Comparison of ENCODE assay signal across 20 mouse cellular contexts in genomic region chr7:141395348-141395747, GRCm38 (mm10). TPM values are rescaled to one million over a fixed set of nuclear protein-coding genes. Genes with fewer than 3 reads are reported as not detected.
DNase-seq lines count a peak whose midpoint lies in the region; ATAC-seq lines count a peak whose summit lies in the region.
"Had no signal": no experiment of that assay in that cellular context is flagged by ENCODE, and none has a peak within 500 bp of the region (broad histone marks: within the 10 kb centered on the region; RNA-seq: fewer than 3 reads in every experiment).

No protein-coding gene starts in this region.

- H3K9me3 ChIP-seq in erythroblast, embryonic 14.5 days (ENCODE audit: control insufficient read depth, low read length) = no peaks in the 10 kb centered on the region
- H3K9me3 ChIP-seq in liver, embryonic 13.5 days (replicated peaks) = no peaks in the 10 kb centered on the region
- no peaks in the 10 kb centered on the region for H3K9me3 ChIP-seq in liver, embryonic 11.5 days (ENCODE audit: control insufficient read depth, low read length)
- H3K9me3 ChIP-seq: embryonic facial prominence, embryonic 12.5 days; forebrain, embryonic 13.5 days; G1E; heart, embryonic 10.5 days; hindbrain, embryonic 10.5 days; intestine, embryonic 15.5 days had no signal

- no peak for ATAC-seq in erythroblast, adult 5-6 weeks (replicated peaks; ENCODE audit: low FRiP score, poor library complexity, severe bottlenecking)
- ATAC-seq in liver, embryonic 13.5 days (ENCODE audit: low read depth) = no peak
- no peak for ATAC-seq in liver, embryonic 11.5 days (replicated peaks; ENCODE audit: low FRiP score)
- ATAC-seq: forebrain, embryonic 13.5 days; forebrain, postnatal 0 days; intestine, embryonic 15.5 days had no signal

- no peaks in the 10 kb centered on the region for H3K27me3 ChIP-seq in erythroblast, embryonic 14.5 days (ENCODE audit: control insufficient read depth)
- no peaks in the 10 kb centered on the region for H3K27me3 ChIP-seq in liver, embryonic 13.5 days
- H3K27me3 ChIP-seq in liver, embryonic 11.5 days (replicated peaks; ENCODE audit: control insufficient read depth, insufficient read depth, low read length) = no peaks in the 10 kb centered on the region
- H3K27me3 ChIP-seq: embryonic facial prominence, embryonic 12.5 days; intestine, embryonic 15.5 days had no signal

- peak overlapping the region; percentile 98 for H3K27ac ChIP-seq in liver, embryonic 13.5 days
- H3K27ac ChIP-seq in liver, embryonic 11.5 days (ENCODE audit: low read depth, low read length) = no peak overlapping the region
- H3K27ac ChIP-seq in brown adipose tissue, adult 24 weeks (replicated peaks; ENCODE audit: low read depth, low read length) = 0 out of 2 replicates have a peak overlapping the region, but pooled peaks have one; percentile 21
- H3K27ac ChIP-seq: embryonic facial prominence, embryonic 12.5 days; forebrain, embryonic 13.5 days; gastrocnemius, adult 2 months; heart, embryonic 10.5 days; hindbrain, embryonic 10.5 days; hindbrain, embryonic 14.5 days; intestine, embryonic 15.5 days had no signal

- peak overlapping the region; percentile 93; the same call in 1 of the 2 replicates for H3K4me2 ChIP-seq in liver, embryonic 13.5 days
- no peak overlapping the region for H3K4me2 ChIP-seq in liver, embryonic 11.5 days
- H3K4me2 ChIP-seq: embryonic facial prominence, embryonic 12.5 days; forebrain, embryonic 13.5 days; hindbrain, embryonic 14.5 days; intestine, embryonic 15.5 days had no signal

- peaks cover 66% of the 10 kb centered on the region for H3K36me3 ChIP-seq in erythroblast, embryonic 14.5 days (ENCODE audit: control insufficient read depth)
- peaks cover 51% of the 10 kb centered on the region for H3K36me3 ChIP-seq in liver, embryonic 13.5 days
- peaks cover 19% of the 10 kb centered on the region for H3K36me3 ChIP-seq in liver, embryonic 11.5 days (ENCODE audit: control insufficient read depth, insufficient read depth, low read length)

- H3K4me3 ChIP-seq in erythroblast, embryonic 14.5 days (replicated peaks) = peak overlapping the region; percentile 47
- H3K4me3 ChIP-seq in liver, embryonic 13.5 days (replicated peaks) = no peak overlapping the region
- H3K4me3 ChIP-seq in liver, embryonic 11.5 days (ENCODE audit: low read depth, low read length) = no peak overlapping the region
- no peak overlapping the region for H3K4me3 ChIP-seq in brown adipose tissue, adult 24 weeks (ENCODE audit: insufficient read depth, low read depth, low read length)
- H3K4me3 ChIP-seq: embryonic facial prominence, embryonic 12.5 days; forebrain, embryonic 13.5 days; gastrocnemius, adult 2 months; heart, embryonic 10.5 days; hindbrain, embryonic 10.5 days; intestine, embryonic 15.5 days had no signal

- DNase-seq in liver, embryonic 13.5 days = no peak
- no peak for DNase-seq in liver, embryonic 11.5 days (ENCODE audit: low spot score)
- DNase-seq in 416B (ENCODE audit: low read depth) = peak; percentile 80
- DNase-seq in lung, postnatal 25 days (ENCODE audit: low spot score) = no peak
- DNase-seq: cerebellum, adult 11 months; gastrocnemius, postnatal 25 days had no signal

- 43% methylated on average over 1 of the region's 1 CpGs for WGBS in liver, embryonic 13.5 days (ENCODE audit: insufficient replicate concordance)
- 60% methylated on average over 1 of the region's 1 CpGs for whole genome bisulfite sequencing in liver, embryonic 11.5 days

- H3K9ac ChIP-seq in liver, embryonic 13.5 days = 0 out of 2 replicates have a peak overlapping the region, but pooled peaks have one; percentile 14
- no peak overlapping the region for H3K9ac ChIP-seq in liver, embryonic 11.5 days (ENCODE audit: low read depth, low read length)
- H3K9ac ChIP-seq: embryonic facial prominence, embryonic 12.5 days; forebrain, embryonic 13.5 days; forebrain, postnatal 0 days; hindbrain, embryonic 14.5 days; intestine, embryonic 15.5 days had no signal

- H3K4me1 ChIP-seq in erythroblast, embryonic 14.5 days (ENCODE audit: control insufficient read depth) = peaks cover 56% of the 10 kb centered on the region
- peaks cover 46% of the 10 kb centered on the region for H3K4me1 ChIP-seq in liver, embryonic 13.5 days (replicated peaks)
- peaks cover 26% of the 10 kb centered on the region for H3K4me1 ChIP-seq in liver, embryonic 11.5 days (replicated peaks; ENCODE audit: control insufficient read depth, insufficient read depth, low read length)
- no peaks in the 10 kb centered on the region for H3K4me1 ChIP-seq in brown adipose tissue, adult 24 weeks (ENCODE audit: control insufficient read depth, insufficient read depth, insufficient read length, low read length)

RNA-seq across cellular contexts. Expression of gene Taldo1, which starts 3.3 kb away (rescaled TPM):
- 53.1 and 91.9 TPM in 2 replicates for polyA plus RNA-seq in erythroblast, embryonic 14.5 days (2012)
- total RNA-seq in erythroblast, adult 5-6 weeks (2015; ENCODE audit: low replicate concordance) = 132 and 180 TPM in 2 replicates
- 443 and 565 TPM in 2 replicates for total RNA-seq in erythroblast, adult 5-6 weeks (2017; ENCODE audit: low replicate concordance)
- 518 and 542 TPM in 2 replicates for polyA plus RNA-seq in liver, embryonic 13.5 days (2015; fragmentation: Nextera tagmentation; extraction: Ambion mirVana)
- polyA plus RNA-seq in liver, embryonic 11.5 days (2014; fragmentation: Nextera tagmentation; extraction: Ambion mirVana) = 442 and 472 TPM in 2 replicates
- polyA plus RNA-seq in brown adipose tissue, adult 24 weeks (2012; ENCODE audit: insufficient read depth, insufficient read length, missing spikeins) = 1,487 and 1,572 TPM in 2 replicates

RNA-seq across cellular contexts. Expression of gene Gatd1, which starts 18.6 kb away (rescaled TPM):
- polyA plus RNA-seq in erythroblast, embryonic 14.5 days (2012) = 0.16 and 0.42 TPM in 2 replicates
- 6.3 and 9.2 TPM in 2 replicates for total RNA-seq in erythroblast, adult 5-6 weeks (2015; ENCODE audit: low replicate concordance)
- total RNA-seq in erythroblast, adult 5-6 weeks (2017; ENCODE audit: low replicate concordance) = 4.9 and 6.0 TPM in 2 replicates
- 18.1 and 18.3 TPM in 2 replicates for polyA plus RNA-seq in liver, embryonic 13.5 days (2015; fragmentation: Nextera tagmentation; extraction: Ambion mirVana)
- 35.0 and 41.6 TPM in 2 replicates for polyA plus RNA-seq in liver, embryonic 11.5 days (2014; fragmentation: Nextera tagmentation; extraction: Ambion mirVana)
- polyA plus RNA-seq in brown adipose tissue, adult 24 weeks (2012; ENCODE audit: insufficient read depth, insufficient read length, missing spikeins) = 19.9 and 23.3 TPM in 2 replicates

RNA-seq across cellular contexts. Expression of gene Cend1, which starts 33.9 kb away (rescaled TPM):
- polyA plus RNA-seq in erythroblast, embryonic 14.5 days (2012) = not detected in 2 replicates
- not detected in 2 replicates for total RNA-seq in erythroblast, adult 5-6 weeks (2015; ENCODE audit: low replicate concordance)
- not detected in 2 replicates for total RNA-seq in erythroblast, adult 5-6 weeks (2017; ENCODE audit: low replicate concordance)
- 0.10 and 0.14 TPM in 2 replicates for polyA plus RNA-seq in liver, embryonic 13.5 days (2015; fragmentation: Nextera tagmentation; extraction: Ambion mirVana)
- polyA plus RNA-seq in liver, embryonic 11.5 days (2014; fragmentation: Nextera tagmentation; extraction: Ambion mirVana) = 0.16 and 0.27 TPM in 2 replicates
- 2.6 and 6.4 TPM in 2 replicates for polyA plus RNA-seq in brown adipose tissue, adult 24 weeks (2012; ENCODE audit: insufficient read depth, insufficient read length, missing spikeins)
- total RNA-seq: common myeloid progenitor, adult 5-6 weeks; G1E; granulocyte monocyte progenitor cell, adult 5-6 weeks had no signal
- polyA plus RNA-seq: G1E had no signal

RNA-seq across cellular contexts. Expression of gene Slc25a22, which starts 42.3 kb away (rescaled TPM):
- 0.70 and 0.97 TPM in 2 replicates for polyA plus RNA-seq in erythroblast, embryonic 14.5 days (2012)
- 8.2 and 11.7 TPM in 2 replicates for total RNA-seq in erythroblast, adult 5-6 weeks (2015; ENCODE audit: low replicate concordance)
- total RNA-seq in erythroblast, adult 5-6 weeks (2017; ENCODE audit: low replicate concordance) = 3.2 and 10.0 TPM in 2 replicates
- polyA plus RNA-seq in liver, embryonic 13.5 days (2015; fragmentation: Nextera tagmentation; extraction: Ambion mirVana) = 16.6 and 20.4 TPM in 2 replicates
- 36.9 and 39.4 TPM in 2 replicates for polyA plus RNA-seq in liver, embryonic 11.5 days (2014; fragmentation: Nextera tagmentation; extraction: Ambion mirVana)
- polyA plus RNA-seq in brown adipose tissue, adult 24 weeks (2012; ENCODE audit: insufficient read depth, insufficient read length, missing spikeins) = 79.8 and 96.8 TPM in 2 replicates

RNA-seq across cellular contexts. Expression of gene Pidd1, which starts 48.5 kb away (rescaled TPM):
- 5.6 and 9.3 TPM in 2 replicates for polyA plus RNA-seq in erythroblast, embryonic 14.5 days (2012)
- total RNA-seq in erythroblast, adult 5-6 weeks (2015; ENCODE audit: low replicate concordance) = 12.7 and 17.9 TPM in 2 replicates
- 7.3 and 9.8 TPM in 2 replicates for total RNA-seq in erythroblast, adult 5-6 weeks (2017; ENCODE audit: low replicate concordance)
- polyA plus RNA-seq in liver, embryonic 13.5 days (2015; fragmentation: Nextera tagmentation; extraction: Ambion mirVana) = 10.9 and 11.4 TPM in 2 replicates
- polyA plus RNA-seq in liver, embryonic 11.5 days (2014; fragmentation: Nextera tagmentation; extraction: Ambion mirVana) = 22.5 and 22.7 TPM in 2 replicates
- 0.58 and 0.75 TPM in 2 replicates for polyA plus RNA-seq in brown adipose tissue, adult 24 weeks (2012; ENCODE audit: insufficient read depth, insufficient read length, missing spikeins)

Comparison
In these comparisons a context has a peak if more than half of its experiments do, and no peak if none do; other contexts are left out.
1. RNA of gene Gatd1, which starts 18.6 kb away (polyA plus RNA-seq): 35.0 to 41.6 TPM in liver, embryonic 11.5 days, 19.9 to 23.3 TPM in brown adipose tissue, adult 24 weeks and 18.1 to 18.3 TPM in liver, embryonic 13.5 days; 0.16 to 0.42 TPM in erythroblast, embryonic 14.5 days; every median in the first group is over 10 times any median in the second.